Mouse (Mus musculus) heart, postnatal 10 days (tissue): ENCODE measurements around the gene Tmem136. TPM values are rescaled to one million over a fixed set of nuclear protein-coding genes. Genes with fewer than 3 reads are reported as not detected.

Experiments used
- DNase-seq, 2 experiments: peaks; one replicate each; pipeline ENCODE4 v3.0.0; 2021
- intact Hi-C: fragments of 180-260 bp; cut with DNase I; formaldehyde crosslinking; loops from one replicate; pipeline ENCODE4 v1.15.1; 2025
- total RNA-seq, 2 experiments: library from RNA; stranded (reverse); gene quantifications; 2 replicates each; pipeline ENCODE4 v1.2.3; 2021

Tmem136 gene
- total RNA-seq, 2 experiments from 2014 or later = 7.4 to 9.1 TPM

DNA sequence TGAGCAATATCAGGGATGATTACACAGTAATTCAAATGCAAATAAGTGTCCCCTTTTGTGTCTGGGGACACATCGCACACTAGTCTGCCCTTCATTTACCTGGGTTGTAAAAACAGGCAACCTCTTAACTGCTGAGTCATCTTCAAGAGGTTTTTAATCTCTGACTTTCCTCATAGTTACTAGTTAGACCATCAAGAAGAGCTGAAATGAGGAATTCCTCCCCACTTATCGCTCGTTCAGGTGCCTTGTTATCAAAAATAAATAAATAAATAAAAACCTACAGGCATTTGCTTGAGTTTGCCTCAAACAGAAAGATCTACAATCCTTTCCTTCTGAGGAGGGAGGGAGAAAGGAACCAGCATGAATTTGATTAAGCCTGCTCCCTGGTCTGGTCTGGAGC lies 7.6 kb downstream of the Tmem136 start:
- intact Hi-C loops = no loop called here
- DNase-seq = no peak

DNA sequence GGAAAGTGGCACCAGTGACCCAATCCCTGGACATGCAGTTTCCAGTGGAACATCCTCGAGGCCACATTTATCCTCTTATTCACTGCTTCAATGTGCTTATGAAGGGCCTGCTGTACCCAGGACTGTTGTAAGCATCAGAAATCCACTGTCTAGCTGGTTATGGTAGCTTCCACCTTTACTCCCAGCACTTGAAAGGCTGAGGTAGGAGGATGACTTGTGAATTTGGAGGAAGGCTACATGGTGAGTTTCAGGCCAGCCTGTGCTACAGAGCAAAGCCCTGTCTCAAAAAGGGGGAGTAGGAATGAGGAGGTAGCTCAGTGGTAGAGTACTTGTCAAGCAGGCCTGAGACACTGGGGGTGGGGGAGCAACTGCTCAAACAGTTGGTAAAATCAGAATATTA lies 8.3 kb downstream of the Tmem136 start:
- DNase-seq = no peak
- intact Hi-C loops = no loop called here

DNA sequence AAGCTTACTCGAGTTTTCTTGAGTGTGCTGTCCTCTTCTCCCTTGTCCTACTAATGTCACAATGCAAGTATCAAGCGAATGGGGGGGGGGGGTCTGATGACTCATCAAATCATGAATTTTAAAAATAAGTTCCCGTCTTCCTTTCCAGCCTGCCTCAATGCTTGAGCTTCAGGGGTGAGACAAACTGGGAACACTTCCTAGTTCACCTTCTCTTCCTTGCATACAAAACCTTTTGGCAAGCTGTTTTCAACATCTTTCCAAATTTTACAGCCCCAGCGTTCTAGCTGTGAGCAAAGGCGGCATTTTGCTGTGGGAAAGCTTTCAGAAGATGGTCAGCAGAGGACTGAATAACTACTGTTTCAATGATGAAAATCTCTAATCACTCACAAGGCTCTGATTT lies 8.8 kb downstream of the Tmem136 start:
- intact Hi-C loops = loop anchor here (1.0 kb wide), 1 partner anchor 107 kb away; no protein-coding TSS in a partner anchor
- DNase-seq = no peak

DNA sequence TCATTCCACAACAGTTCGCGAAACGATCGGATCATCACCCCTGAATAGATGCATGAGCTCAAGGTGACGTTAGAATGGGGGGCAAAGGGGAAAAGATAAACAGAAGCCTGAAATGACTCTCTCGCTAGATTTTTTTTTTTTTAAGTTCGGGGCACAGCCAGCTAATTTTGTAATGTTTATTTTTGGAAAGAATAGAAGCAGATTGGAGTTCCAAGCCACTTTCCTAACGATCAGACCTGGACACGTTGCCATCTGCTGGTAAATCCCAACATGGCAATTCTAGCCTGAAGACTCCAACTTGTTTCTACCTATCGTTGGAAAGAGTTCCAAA lies 9.2 kb downstream of the Tmem136 start, which contains the start of gene Arhgef12:
Gene Arhgef12, minus strand, starts transcription at position 53 of the 331 bp plus-strand sequence.
- peak; percentile 85 to 86 for DNase-seq
- intact Hi-C loops = loop anchor here (1.0 kb wide), 1 partner anchor 107 kb away; no protein-coding TSS in a partner anchor

DNA sequence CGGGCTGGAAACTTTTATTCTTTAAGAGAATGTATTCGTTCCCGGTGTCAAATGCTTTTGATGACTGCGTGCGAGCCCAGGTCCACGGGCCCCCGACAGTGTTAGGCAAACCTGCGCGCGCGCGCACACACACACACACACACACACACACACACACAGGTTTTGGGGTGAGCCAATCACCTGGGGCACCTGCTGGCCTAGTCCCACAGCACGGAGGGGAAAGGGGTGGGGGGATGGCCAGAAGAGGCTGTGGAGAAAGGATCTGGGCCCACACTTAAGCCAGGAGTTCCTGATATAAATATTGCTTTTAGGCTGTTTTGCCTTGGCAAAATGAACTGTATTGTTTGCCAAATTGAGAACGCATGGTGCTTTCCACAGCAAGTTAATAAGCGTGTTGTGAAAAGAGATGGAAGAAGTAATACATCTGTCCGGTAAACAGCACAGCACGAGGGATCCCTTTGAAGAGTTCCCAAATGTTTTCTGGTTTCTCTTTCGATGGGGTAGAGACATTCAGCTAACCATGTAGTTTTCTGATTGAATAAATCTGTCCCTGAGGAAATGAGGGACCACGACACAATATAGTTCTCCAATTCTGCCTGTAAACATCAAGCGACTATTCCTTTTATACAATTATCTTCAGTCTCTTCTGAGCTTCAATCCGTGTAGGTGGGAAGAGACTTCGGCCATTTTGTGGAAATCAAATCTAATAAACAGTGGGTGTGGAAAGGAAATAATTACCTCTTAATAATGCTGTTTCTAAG lies 9.8 kb downstream of the Tmem136 start:
- DNase-seq = peak; percentile 63 to 71
- intact Hi-C loops = loop anchor here (1.0 kb wide), 1 partner anchor 106 kb away; no protein-coding TSS in a partner anchor

DNA sequence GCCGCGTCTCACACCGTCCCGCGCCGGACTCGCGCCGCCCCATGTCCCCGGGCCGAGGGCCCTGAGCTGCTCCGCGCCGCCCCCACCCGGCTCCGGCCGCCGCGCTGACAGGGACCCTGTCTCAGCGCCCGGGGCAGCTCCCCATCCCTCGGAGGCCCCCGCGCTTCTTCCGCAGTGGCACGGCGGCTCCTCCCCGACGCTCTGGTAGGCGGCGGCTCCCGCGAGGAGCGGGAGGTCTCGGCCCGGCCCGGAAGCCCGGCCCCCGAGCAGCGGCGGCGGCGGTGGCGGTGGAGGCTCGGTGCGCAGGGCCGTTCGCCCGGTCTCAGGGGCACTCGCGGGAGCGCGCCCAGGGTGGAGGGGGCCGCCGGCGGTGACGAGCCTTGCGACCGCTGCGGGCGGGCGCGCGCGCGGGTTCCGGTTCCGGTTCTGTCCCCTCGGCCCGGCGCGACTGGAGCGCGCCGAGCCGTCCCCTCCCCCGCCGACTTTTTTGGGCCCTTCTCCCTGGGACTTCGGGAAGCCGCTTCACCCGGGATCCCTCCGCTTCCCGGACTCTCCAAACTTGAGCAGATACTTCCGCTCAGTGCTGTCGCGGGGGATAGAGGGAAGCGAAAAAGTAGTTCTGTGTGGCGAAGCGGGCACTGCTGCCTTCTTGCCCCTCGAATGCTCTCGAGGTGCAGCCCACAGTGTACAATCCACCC lies 10.6 kb downstream of the Tmem136 start:
- intact Hi-C loops = loop anchor here (2.0 kb wide), 1 partner anchor 19 kb away; no protein-coding TSS in a partner anchor

DNA sequence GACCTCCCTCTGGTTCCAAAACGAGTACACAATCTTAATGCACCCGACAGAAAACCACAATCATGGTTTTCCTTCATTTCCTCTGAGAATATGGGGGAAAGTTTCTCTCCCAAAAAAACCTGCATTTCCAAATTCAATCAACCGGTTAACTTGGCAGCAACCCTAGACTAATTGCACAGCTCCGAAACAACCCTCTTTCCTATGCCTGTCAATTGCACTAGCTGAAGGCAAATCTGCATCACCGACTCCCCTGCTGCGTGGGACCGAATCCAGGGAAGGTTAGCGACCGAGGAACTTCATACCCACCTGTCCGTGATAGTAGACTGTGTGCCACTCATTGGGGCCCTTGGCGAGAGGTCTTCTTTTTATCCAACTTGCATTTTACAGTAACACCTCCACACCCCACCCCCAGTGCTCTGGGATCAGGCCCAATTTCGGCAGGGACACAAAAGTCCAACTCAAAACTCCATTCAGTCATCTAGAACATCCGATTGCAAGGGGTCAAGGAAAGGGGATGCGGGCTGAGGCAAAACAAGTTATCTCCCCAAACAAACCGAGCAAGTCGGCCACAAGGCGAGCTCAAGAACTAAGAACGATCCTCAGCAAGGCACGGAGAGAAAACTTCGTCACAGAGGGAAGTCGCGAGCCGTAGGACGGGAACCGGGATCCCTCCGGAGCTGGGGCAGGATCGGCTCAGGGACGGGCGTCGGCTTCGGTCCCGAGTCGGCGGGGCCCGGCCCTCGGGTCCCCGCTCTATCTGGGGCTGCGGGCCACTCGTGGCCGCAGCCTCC lies 11.3 kb downstream of the Tmem136 start:
- intact Hi-C loops = loop anchor here (2.0 to 5.0 kb wide), 2 partner anchors 18 to 63 kb away; no protein-coding TSS in a partner anchor

More for the DNA sequence above, 10.6 kb downstream of the Tmem136 start:
- DNase-seq = peak; percentile 96

DNA sequence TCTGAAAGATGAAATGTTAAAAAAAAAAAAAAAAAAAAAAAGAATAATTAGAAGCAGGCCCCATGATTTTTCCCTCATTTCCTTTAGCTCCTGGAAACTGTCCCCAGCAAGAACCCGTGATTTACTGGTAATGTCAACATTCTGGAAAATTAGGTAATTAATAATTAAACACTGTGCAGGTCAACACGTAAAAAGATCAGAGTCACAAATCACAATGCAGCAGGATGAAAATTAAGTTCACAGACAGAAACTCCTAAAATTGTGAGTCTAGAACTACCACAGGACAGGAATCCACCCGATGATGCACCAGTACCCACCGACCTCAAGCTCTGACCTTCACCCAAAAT lies 11.9 kb downstream of the Tmem136 start:
- intact Hi-C loops = loop anchor here (2.0 to 5.0 kb wide), 2 partner anchors 18 to 62 kb away; no protein-coding TSS in a partner anchor

More for the DNA sequence above, 11.3 kb downstream of the Tmem136 start:
- peak; percentile 62 to 71 for DNase-seq

DNA sequence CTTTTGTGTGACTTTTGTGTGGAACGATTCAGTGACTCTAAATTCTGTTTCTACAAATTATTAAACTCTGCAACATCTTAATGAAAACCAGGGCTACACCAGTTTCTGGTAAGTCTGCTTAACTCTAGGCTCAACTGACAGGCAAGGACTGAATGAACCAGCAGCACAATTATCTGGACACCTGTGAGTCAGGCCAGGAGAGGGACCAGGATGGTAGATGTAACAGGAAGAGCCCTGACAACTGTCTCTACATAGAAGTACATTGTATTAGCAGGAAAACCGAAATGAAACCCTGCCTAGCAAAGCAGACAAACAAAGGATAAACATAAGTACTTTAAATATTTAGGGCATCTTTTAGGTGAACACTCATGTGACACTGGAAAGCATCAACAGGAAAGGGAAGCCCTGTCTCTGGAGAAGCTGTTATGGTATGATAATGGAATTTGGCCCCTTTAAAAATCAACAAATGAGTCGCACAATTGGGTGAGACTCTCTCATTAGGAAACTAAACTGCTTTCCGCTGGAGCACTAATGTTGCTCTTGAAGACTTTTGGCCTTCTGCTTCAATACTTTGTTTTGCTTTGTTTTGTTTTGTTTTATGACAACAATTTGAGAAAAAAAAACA lies 12.6 kb downstream of the Tmem136 start:
- DNase-seq = peak in 1 of 2 experiments; percentile 19
- intact Hi-C loops = loop anchor here (2.0 to 5.0 kb wide), 2 partner anchors 17 to 61 kb away; no protein-coding TSS in a partner anchor

More for the DNA sequence above, 11.9 kb downstream of the Tmem136 start:
- DNase-seq = no peak

DNA sequence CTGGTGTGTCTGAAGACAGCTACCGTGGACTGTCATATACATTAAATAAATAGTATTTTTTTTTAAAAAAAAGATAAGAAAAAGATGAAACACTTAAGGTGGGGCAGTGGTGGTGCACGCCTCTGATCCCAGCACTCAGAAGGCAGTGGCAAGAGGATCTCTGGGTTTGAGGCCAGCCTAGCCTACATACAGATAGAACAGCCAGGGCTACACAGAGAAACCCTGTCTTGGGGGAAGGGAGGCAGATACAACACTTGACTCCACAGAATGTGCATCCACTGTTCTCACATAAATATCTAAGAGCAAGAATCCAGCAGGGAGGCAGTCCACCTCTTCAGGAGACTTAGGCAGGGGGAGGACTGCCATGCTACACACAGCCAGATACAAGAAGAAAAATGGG lies 13.4 kb downstream of the Tmem136 start:
- intact Hi-C loops = loop anchor here (5.0 kb wide), 1 partner anchor 61 kb away; no protein-coding TSS in a partner anchor
- no peak for DNase-seq

DNA sequence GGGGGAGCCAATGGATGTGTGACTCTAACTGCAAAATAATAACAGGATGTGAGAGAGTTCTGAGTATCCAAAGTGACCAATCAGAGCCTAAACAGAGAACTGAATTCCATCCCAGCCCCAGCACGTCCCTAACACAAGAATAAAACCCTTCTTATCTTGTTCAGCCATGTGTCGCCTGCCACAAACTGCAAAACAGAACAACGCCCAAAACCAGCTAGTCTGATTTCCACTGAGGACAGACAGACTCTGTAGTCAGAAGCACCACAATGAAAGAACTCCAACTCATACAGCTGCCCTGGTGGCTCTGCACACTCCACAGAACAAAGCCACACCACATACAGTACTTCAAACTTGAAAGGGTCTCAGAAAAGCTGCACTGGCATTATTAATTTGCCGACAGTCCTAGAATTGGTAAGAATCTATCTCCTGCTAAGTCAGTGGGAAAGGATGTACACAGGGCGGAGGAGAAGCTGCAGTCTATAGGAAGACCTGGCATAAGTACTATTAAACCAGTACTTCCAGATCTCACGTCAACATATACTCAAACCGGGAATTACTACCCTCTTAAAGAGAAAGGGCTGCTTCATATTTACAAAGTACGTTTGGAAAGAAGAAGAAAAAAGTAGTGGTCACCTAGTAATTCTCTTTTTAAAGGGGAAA lies 14.3 kb downstream of the Tmem136 start:
- intact Hi-C loops = loop anchor here (5.0 kb wide), 1 partner anchor 60 kb away; no protein-coding TSS in a partner anchor

DNA sequence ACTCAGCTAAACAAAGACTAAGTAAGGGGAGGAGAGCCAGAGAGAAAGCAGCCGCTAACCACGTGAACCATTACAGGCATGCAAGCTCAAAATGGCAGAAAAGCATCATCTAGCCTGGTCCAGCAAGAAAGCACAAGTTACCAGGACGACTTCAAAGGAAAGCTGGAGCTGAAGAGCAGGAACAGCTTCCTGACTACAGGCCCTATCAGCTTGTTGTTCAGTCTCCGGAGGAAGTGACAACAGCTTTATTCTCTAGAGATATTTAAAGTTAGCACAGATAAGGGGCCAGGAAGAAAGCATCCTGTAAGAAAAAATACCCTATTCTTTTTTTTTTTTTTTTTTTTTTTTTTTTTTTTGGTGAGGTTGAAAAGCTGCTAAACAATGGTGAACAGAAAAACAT lies 17.4 kb downstream of the Tmem136 start:
- no peak for DNase-seq
- intact Hi-C loops = loop anchor here (5.0 kb wide), 1 partner anchor 37 kb away; no protein-coding TSS in a partner anchor

More for the DNA sequence above, 14.3 kb downstream of the Tmem136 start:
- peak; percentile 49 to 56 for DNase-seq

DNA sequence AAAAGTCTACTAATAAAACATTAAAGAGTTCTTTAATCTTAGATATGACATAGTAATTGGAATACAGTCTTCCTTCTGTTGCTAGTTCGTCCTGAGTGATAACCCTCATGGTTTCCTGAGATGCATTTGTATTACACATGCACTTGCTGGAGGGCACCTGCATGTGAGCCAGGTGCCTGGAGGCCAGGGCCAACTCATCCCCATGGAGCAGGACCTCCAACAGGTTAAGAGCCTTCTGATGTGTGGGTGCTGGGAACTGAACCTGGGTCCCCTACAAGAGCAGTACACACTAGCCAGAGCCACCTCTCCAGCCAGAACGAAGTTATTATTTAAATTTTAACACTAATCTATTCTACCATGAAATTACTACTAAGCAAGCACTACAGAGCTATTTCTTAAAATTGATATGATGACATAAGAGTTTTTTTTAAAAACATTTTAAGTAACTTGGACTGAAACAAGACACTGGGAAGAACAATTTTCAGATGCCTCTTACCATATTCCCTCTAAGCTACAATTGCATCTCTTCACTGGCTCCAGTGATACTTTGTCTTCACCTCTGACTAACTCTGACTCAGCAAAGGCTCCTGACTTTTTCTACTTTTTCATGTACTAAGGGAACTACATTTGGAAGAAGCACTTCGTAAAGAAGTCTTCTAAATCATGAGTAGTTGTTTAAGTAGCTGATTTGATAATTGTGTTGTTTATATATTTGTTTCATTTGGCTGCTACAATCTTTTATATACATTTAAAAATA lies 18.4 kb downstream of the Tmem136 start:
- no peak for DNase-seq
- intact Hi-C loops = loop anchor here (5.0 kb wide), 1 partner anchor 36 kb away; no protein-coding TSS in a partner anchor

DNA sequence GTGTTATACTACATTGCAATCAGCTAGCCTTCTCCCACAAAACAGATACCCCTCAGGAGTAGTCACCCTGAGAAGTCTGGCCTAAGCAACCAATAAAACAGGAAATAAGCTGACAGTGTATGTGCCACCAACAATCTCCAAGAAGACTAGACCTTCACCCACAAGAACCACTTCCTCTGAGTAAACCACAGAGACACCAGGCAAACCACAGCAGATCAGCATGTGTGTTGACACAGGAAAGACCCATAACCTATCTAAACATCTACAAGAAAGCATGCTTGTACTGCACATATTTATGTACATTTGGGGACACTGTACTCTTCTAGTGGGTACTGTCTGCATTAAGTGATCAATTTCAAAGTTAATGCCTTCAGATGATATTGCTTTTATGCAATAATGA lies 20.0 kb downstream of the Tmem136 start:
- DNase-seq = no peak
- intact Hi-C loops = loop anchor here (5.0 kb wide), 1 partner anchor 34 kb away; no protein-coding TSS in a partner anchor

DNA sequence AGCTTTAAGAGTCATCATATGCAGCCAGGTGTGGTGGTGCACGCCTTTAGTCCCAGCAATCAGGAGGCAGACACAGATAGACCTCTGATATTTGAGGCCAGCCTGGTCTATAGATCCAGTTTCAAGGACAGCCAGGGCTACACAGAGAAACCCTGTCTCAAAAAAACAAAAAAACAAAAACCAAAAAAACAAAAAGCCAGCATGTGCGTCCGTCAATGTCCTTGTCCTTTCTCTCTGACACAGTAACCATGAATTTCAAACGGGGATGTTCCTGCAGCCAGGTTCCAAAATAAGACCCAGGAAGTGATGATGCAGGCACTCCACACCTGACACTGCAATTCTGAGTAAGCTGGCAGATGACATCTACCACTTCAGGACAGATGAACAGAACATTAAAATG lies 21.5 kb downstream of the Tmem136 start:
- intact Hi-C loops = loop anchor here (5.0 kb wide), 1 partner anchor 33 kb away; no protein-coding TSS in a partner anchor
- no peak for DNase-seq

DNA sequence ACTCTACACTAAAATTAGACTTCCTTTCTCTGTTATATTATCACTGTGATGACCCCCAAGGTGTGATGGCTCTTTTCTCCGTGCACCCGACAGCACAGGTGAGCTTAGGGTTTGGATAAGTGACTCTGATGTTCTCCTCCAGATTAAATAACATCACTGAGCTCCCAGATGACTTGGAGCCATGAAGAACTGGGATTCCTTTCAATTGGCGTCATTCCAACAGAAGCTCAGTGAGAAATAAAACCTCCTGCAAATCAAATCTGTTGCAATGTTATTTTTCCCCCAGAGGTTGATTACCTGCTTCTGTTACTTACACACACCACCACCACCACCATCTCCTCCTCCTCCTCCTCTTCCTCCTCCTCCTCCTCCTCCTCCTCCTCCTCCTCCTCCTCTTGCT lies 22.6 kb downstream of the Tmem136 start:
- intact Hi-C loops = no loop called here
- DNase-seq = peak in 1 of 2 experiments; percentile 40

DNA sequence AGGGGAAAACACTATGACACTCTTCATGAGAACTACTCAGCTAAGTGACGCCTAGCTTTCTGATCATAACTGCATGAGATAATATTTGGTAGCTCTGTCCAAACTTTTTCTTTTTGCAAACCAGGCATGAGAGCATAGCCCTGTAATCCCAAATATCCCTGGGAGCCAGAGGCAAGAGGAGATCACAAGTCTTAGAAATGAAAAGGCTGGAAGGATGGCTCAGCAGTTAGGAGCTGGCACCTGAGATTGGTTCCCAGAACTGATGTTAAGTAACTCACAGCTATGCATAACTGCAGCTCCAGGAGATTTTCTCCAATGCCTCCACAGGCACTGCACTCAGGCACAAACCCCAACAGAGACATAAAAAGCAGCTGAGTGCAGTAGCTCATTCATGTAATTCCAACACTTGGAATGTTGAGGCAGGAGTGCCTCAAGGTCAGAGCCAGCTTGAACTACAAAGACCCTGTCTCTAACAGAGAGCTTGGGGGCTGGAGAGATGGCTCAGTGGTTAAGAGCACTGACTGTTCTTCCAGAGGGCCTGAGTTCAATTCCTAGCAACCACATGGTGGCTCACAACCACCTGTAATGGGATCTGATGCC lies 30.6 kb downstream of the Tmem136 start:
- intact Hi-C loops = loop anchor here (2.0 kb wide), 1 partner anchor 19 kb away; no protein-coding TSS in a partner anchor
- no peak for DNase-seq
